Mouse (Mus musculus): ENCODE measurements around the gene Supt5. TPM values are rescaled to one million over a fixed set of nuclear protein-coding genes. Genes with fewer than 3 reads are reported as not detected.

Gene Supt5
- total and polyA plus RNA-seq, 3 experiments = 35.5 to 111 (median 67.3) TPM

GRCm38 (mm10) chr7:28374647-28375046 lies 36.1 kb upstream of the Supt5 start:
- dilution Hi-C loops (cut with MboI; ENCODE audit: extremely low pct_ligation_motif_present, extremely low pct_unique_long_range_greater_than_20kb, low sequenced_read_pairs) = no loop called here

GRCm38 (mm10) chr7:28373891-28374495 lies 35.4 kb upstream of the Supt5 start:
- 0 out of 2 replicates have a peak overlapping the region, but pooled peaks have one; percentile 5 for H3K27ac ChIP-seq (ENCODE audit: insufficient read depth, low read depth)
- H3K4me1 ChIP-seq (ENCODE audit: control insufficient read depth in 1 of 2, insufficient read depth in 2 of 2) = peaks cover 9 to 47% of the 10 kb centered on the region in 2 experiments
- H3K36me3 ChIP-seq (replicated peaks in 1 of 2; ENCODE audit: control insufficient read depth in 1 of 2, insufficient read depth in 1 of 2, low read length in 1 of 2) = peaks cover 9 to 24% of the 10 kb centered on the region in 2 experiments
- TF ChIP-seq SMC3 (IDR thresholded peaks at IDR 0.05; ENCODE audit: low read depth, low read length) (no peak), MAX (IDR thresholded peaks at IDR 0.05; ENCODE audit: low read length) (0 out of 2 replicates have a peak, but pooled peaks have one; percentile 2), UBTF (IDR thresholded peaks at IDR 0.05; ENCODE audit: low read depth, low read length) (no peak)
- peaks cover 27% of the 10 kb centered on the region for H3K79me2 ChIP-seq (replicated peaks; ENCODE audit: control insufficient read depth, extremely low read depth, insufficient read depth, poor library complexity, severe bottlenecking)
- in situ Hi-C loops (cut with MboI; ENCODE audit: low pct_ligation_motif_present, low pct_unique_long_range_greater_than_20kb, low sequenced_read_pairs) = no loop called here
- DNase-seq (ENCODE audit: extremely low read depth) = no peak
- H3K4me3 ChIP-seq (replicated peaks in 1 of 3; ENCODE audit: low read depth in 2 of 3, low read length in 2 of 3, poor library complexity in 1 of 3) = no peak overlapping the region
- no peak overlapping the region for H3K4me2 ChIP-seq (ENCODE audit: insufficient read depth, low read depth, poor library complexity, severe bottlenecking)
- no peak overlapping the region for H3K9ac ChIP-seq (ENCODE audit: insufficient read depth, low read depth)
- dilution Hi-C loops (cut with MboI; ENCODE audit: extremely low pct_ligation_motif_present, extremely low pct_unique_long_range_greater_than_20kb, low sequenced_read_pairs) = no loop called here
- H3K9me3 ChIP-seq (replicated peaks; ENCODE audit: low read length) = no peaks in the 10 kb centered on the region
- H3K27me3 ChIP-seq (replicated peaks) = no peaks in the 10 kb centered on the region

More at GRCm38 (mm10) chr7:28374647-28375046, 36.1 kb upstream of the Supt5 start:
- Histone ChIP-seq H3K79me2 (replicated peaks; ENCODE audit: control insufficient read depth, extremely low read depth, insufficient read depth, poor library complexity, severe bottlenecking) (peaks cover 27% of the 10 kb centered on the region), H3K27ac (ENCODE audit: insufficient read depth, low read depth) (peak overlapping the region; percentile 7; the same call in 1 of the 2 replicates), H3K4me3 (replicated peaks in 1 of 3; ENCODE audit: low read depth in 2 of 3, low read length in 2 of 3, poor library complexity in 1 of 3) (peak overlapping the region in 2 of 3 experiments; percentile 57 to 72), H3K36me3 (replicated peaks in 1 of 2; ENCODE audit: control insufficient read depth in 1 of 2, insufficient read depth in 1 of 2, low read length in 1 of 2) (peaks cover 9 to 22% of the 10 kb centered on the region in 2 experiments), H3K9ac (ENCODE audit: insufficient read depth, low read depth) (peak overlapping the region; percentile 87; the same call in 1 of the 2 replicates), H3K9me3 (replicated peaks; ENCODE audit: low read length) (no peaks in the 10 kb centered on the region), H3K27me3 (replicated peaks) (no peaks in the 10 kb centered on the region), H3K4me2 (ENCODE audit: insufficient read depth, low read depth, poor library complexity, severe bottlenecking) (peak overlapping the region; percentile 24), H3K4me1 (ENCODE audit: control insufficient read depth in 1 of 2, insufficient read depth in 2 of 2) (peaks cover 9 to 51% of the 10 kb centered on the region in 2 experiments)
- no peak for DNase-seq (ENCODE audit: extremely low read depth)
- in situ Hi-C loops (cut with MboI; ENCODE audit: low pct_ligation_motif_present, low pct_unique_long_range_greater_than_20kb, low sequenced_read_pairs) = no loop called here
- TF ChIP-seq MEF2A (IDR thresholded peaks at IDR 0.05; ENCODE audit: borderline replicate concordance, low read depth, low read length) = no peak
- no peak for TF ChIP-seq NELFE (IDR thresholded peaks at IDR 0.05; ENCODE audit: low read depth, low read length)
- TF ChIP-seq ZMIZ1 (IDR thresholded peaks at IDR 0.05; ENCODE audit: low read depth, low read length) = no peak
- TF ChIP-seq ZC3H11A (IDR thresholded peaks at IDR 0.05; ENCODE audit: low read depth, low read length) = no peak
- TF ChIP-seq MAZ (IDR thresholded peaks at IDR 0.05; ENCODE audit: low read depth, low read length) = no peak
- TF ChIP-seq USF1 (IDR thresholded peaks at IDR 0.05; ENCODE audit: low read depth, low read length) = no peak
- peak; percentile 79 for TF ChIP-seq ZNF384 (IDR thresholded peaks at IDR 0.05; ENCODE audit: low read depth, low read length)
- peak; percentile 65 for TF ChIP-seq BHLHE40 (IDR thresholded peaks at IDR 0.05; ENCODE audit: low read depth, low read length)
- no peak for TF ChIP-seq CHD2 (IDR thresholded peaks at IDR 0.05; ENCODE audit: low read length)
- no peak for TF ChIP-seq POLR2AphosphoS2 (IDR thresholded peaks at IDR 0.05; ENCODE audit: low read depth, low read length)
- TF ChIP-seq MAFK (IDR thresholded peaks at IDR 0.05; ENCODE audit: insufficient replicate concordance, low read length) = peak; percentile 9; the same call in 1 of the 2 replicates
- no peak for TF ChIP-seq POLR2A (IDR thresholded peaks at IDR 0.05; ENCODE audit: low read depth, low read length)
- no peak for TF ChIP-seq ELF1 (IDR thresholded peaks at IDR 0.05; ENCODE audit: low read depth, low read length)
